Mouse (Mus musculus) retina, adult 2 months (tissue): ENCODE data around the gene Inha.

Experiments
- DNase-seq: peaks from one replicate; pipeline ENCODE4 v3.0.0-alpha.2; 2012; ENCODE audit warnings: low read depth, low spot score

Gene Inha

DNA sequence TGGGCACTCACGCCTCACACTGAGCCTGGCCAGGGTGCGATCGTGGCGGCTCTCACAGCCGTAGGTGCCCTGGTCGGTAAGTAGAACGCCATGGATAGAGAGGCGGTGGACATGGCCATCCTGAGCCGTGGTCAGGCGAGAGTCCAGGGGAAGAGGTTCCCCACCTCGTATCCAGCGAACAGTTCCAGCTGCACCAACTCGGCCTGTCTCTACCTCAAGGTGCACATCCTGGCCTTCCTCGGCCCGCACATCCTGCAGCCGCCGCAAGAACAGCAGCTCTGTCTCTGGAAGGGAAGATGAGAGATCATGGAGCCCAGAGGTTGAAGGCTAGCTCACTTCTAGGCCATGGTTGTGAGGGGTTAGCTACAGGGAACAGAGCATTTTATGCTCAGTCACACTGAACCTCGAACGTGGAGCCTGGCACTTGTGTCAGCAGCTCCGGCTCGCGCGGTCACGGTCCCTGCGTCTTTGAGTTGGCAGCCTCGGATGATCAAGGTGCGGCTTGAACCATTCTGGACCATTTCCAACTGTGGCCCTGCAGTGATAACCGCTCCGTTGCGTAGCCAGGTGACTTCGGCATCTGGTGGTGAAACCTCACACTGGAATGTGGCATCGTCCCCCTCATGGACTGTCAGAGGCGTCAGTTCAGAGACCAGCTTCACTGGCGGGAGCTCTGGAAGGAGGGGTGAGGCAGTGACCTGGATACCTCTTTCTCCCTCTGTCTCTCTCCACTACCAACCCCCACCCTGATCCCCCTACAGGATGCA is 15.9 kb upstream of the Inha start:
- DNase-seq: no peak

DNA sequence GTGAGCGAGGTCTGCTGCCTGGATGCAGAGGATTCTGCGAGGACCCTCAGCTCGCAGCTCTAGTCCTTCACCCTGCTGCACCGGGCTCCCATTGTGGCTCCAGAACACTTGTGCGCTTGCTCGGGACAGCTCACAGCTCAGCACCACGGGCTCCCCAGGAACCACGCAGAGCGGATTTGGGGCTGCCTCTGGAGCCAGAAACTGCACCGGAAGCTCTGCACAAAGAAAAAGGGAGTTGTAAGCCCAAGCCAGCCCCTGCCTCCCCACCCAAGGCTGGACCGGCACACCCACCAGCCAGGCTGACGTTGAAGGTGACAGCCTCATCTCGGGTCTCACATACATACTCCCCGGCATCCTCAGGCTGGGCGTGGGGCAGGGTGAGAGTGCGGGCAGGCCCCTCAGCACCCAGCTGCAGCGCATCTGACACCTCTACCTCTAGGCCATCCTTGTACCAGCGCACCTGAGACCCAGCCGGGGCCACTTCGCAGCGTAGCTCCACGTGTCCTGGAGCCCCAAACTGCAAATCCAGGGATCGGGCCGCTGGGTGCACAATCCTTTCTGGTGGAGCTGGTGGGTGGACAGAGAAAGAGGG is 14.2 kb upstream of the Inha start:
- no peak for DNase-seq

GRCm38 (mm10) chr1:75494878-75495548 is 11.9 kb upstream of the Inha start:
- DNase-seq: no peak

DNA sequence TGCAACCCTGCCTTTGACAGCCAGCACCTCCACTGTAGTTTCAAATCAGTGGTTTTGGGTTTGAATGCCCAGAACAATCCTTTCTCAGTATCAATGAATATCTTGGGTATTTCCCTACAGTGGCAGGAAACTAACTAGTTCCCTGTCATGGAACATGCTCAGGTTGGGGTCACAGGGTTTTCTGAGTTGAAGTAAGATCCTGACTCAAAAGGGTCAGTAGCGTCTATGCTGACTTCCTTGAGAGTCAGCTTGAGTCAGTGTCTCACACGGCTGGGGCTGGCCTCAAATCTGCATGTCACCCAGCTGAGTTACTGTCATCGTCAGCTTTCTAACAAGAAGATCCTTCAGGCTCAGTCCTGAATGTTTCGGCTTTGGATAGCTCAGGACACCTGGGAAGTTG is 8.0 kb upstream of the Inha start:
- DNase-seq: no peak

- DNase-seq: no peak
These were observed 7.4 kb upstream of the Inha start for GRCm38 (mm10) chr1:75499441-75499840.

DNA sequence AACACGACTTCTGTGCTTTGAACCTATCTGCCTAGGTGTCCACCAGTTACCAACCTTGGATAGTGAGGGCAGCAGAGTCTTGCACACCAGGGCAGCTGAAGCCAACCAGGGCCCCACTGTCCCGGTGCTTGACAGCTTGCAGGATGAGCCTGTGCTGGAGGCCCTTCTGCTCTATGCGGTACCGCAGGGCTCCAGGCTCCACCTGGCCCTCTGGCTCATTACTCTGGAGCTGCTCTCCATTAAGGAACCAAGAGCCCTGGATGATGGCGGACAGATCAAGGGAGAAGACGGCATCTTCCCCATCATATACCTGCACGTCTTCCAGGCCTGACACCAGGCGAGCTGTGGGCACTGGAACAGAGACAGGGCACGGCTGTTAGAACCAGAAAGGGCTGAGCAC is 5.0 kb upstream of the Inha start:
- DNase-seq: no peak

GRCm38 (mm10) chr1:75502945-75503650 is 3.8 kb upstream of the Inha start:
- no peak for DNase-seq

DNA sequence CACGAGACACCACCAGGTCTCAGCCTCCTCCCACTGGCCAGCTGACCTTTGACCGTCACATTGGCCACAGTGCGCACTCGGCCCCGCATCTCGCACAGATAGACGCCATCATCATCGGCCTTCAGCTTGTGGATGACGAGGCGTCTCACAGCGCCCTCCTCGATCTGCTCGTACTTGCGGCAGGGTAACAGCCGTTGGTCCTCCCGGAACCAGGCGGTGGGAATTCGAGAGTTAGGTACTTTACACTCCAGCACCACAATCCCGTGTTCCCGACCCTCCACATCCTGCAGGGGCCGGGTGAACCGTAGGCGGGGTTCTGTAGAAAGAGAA is 3.3 kb upstream of the Inha start:
- no peak for DNase-seq

DNA sequence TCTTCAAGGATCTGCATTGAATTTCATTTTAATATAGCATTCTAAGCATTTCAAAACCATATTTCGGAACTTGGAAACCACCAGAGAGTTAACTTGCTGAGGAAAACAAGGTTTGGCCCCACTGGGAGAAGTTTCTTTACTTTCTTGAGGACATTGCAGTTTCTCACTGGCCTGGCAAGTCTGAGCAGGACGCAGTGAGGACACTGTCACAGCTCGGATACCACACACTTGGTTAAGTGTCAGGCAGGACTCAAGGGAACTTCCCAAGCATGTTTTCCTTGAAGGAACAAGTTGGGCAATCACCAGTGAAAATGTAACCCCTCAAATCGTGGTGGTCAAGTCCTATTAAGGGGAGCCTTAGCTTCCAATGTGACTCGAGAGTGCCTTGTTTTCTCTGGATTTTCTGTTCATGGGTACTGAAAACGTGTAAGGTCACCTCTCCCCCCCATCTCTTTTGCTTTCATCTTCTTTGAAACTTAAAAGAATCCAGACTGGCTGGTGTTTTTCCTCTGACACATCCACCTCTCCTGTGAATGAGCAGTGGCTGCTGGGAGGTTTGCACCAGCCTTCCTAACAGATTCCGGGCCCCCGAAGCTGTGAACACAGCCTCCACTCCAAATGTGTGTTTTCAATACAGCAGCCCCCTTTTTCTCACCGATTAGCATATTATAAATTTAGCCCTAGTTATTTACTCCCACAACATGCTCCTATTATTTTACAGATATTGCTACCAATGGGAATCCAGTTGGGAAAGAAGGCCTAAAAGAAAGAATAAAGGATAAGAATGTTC is 2.4 kb upstream of the Inha start:
- DNase-seq: no peak

DNA sequence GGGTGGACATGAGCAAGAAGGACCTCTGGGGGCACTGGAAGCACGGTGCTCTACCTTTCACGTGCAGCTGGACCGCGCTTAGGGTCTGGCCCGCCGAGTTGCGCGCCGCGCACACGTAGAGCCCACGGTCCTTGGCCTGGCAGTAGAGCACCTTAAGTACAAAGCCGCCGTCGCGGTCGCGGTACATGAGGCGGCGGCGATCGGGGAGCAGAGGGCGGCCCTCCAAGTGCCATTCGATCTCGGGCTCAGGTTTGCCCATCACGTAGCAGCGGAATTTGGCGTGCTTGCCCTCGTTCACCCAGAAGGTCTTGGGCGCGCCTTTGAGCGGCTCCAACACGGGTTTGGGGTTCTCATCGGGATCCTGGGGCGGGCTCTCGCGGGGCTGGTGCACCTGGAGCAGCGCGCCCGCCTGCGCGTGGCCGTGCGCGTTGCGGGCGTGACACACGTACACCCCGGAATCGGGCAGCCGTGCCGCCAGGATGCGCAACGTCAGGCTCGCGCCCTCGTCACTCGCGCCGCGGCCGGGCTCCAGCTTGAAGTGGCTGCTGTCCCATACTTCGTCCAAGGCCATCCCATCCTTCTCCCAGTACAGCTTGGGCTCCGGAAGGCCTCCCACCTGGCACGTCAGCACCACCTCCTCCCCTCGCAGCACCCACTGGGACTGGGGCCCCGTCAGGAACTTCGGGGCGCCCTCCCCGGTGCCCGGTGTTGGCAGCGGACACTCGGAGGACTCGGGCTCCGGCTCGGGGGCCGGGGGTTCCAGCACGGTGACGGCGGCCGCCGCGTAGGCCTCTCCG is 1.5 kb upstream of the Inha start:
- DNase-seq: no peak

DNA sequence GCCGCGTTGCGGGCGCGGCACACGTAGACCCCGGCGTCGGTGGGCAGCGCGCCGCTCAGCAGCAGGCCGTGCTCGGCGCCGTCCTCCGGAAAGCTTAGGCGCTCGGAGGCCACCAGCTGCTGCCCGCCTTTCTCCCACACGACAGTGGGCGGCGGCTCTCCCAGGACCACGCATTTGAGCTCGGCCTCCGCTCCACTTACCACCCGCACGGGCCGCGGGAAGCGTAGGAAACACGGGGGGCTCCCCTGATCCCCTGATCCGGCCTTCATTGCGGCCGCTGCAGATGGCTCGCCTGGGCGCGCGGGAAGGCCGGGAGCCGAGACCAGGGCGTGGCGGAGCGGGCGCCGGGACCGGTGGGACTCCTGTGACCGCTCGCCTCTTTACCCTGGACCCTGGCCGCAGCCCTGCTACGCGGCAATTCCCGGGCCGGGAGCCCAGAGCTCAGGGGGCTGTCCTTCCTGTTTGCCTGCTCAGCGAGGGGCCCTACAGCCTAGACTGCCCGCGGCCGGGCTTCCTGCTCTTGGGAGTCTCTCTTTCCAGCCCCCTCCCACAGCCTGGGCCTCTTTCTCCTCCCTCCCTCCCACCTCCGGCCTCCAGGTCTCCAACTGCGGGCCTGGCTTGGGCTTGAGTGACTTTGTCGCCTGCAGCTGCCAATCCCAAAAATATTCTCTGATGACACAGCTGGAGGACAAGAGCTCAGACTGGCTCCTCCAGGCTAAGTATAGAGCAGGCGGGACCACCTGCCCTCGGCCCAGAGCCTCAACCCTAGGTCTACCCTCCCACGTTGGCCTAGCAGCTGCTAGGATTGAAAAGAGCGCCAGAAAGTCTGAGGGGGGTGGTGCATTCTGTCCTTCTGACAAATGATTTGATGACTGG is 683 bp upstream of the Inha start, which contains the start of gene Obsl1:
TSS of gene Obsl1 (minus strand) at position 497 of the 876 bp plus-strand sequence.
- DNase-seq: no peak

DNA sequence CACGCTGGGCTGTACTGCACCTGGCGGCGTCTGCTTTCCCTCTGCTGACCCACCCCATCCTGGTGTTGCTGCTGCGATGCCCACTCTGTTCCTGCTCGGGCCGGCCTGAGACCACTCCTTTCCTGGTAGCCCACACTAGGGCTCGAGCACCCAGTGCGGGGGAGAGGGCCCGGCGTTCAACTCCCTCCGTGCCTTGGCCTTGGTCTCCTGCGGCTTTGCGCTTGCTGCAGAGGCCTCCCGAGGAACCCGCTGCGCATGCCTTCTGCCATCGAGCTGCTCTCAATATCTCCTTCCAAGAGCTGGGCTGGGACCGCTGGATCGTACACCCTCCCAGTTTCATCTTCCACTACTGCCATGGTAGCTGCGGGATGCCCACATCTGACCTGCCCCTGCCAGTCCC is 2.7 kb downstream of the Inha start:
- DNase-seq: no peak

GRCm38 (mm10) chr1:75510154-75510553 is 3.3 kb downstream of the Inha start:
- no peak for DNase-seq

DNA sequence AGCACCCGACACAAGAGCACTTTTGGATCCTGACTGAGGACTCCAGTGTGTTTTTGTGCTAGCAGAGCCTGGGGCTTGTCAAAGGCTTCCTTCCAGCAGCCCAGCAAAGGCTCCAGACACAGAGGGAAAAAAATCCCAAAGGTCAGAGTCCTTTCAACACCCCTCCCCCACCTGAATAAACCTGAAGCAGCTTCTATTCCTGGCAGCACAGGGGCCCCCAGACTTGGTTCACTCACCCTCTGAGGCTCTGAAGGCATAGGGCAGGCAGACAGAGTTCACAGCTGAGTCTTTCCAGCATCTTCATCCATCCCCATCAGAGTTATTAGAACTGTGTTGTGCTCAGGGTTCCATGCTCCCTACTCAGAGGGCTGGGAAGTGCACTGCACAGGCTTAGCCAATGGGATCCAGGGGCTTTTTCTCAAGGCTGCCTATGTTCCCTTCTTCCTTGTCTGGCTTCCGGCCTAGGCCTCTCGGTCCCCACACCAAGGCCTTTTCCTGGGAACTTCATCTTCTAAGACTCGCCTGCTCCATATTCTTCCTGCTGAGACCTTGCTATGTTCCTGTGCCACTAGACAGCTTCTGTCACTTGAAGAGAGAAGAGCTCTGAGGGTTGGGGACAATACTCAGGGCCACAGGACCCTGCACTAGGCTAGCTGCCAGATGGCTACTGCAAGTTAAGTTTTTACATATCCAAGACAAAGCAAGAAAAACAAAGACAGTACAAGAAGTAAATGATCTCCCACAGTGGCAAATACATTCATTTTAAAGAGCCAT is 4.7 kb downstream of the Inha start:
- DNase-seq: no peak

GRCm38 (mm10) chr1:75512550-75512949 is 5.7 kb downstream of the Inha start:
- DNase-seq: no peak

DNA sequence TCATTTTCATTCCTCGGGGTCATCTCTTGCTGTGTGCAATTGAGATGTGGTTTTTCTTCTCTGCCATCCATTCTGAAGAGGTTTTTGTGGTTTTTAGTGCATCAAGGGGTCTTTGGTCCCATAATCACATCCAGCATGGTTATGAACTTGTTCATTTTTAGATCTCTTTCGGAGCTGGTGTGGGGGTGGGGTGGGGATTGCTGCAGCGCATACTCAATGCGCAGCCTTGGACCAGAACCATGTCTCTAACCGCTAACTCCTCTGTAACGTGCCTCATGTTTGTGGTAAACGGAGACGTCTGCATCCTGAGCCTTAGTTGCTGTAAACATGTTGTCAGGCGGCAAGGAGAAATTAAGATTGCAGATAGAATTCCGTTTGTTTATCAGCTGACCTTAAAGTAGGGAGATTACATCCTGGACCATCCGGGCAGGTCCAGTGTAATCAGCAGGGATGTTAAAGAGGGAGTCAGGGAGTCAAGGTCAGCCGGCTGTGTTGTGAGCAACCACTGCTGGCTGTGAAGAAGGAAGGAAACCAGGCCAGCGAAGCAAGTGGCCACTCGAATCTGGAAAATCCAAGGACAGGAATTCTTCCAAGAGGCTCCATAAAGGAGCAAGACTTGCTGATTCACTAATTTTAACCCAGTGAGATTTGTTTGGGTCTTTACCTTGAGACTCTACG is 10.0 kb downstream of the Inha start:
- DNase-seq: no peak

DNA sequence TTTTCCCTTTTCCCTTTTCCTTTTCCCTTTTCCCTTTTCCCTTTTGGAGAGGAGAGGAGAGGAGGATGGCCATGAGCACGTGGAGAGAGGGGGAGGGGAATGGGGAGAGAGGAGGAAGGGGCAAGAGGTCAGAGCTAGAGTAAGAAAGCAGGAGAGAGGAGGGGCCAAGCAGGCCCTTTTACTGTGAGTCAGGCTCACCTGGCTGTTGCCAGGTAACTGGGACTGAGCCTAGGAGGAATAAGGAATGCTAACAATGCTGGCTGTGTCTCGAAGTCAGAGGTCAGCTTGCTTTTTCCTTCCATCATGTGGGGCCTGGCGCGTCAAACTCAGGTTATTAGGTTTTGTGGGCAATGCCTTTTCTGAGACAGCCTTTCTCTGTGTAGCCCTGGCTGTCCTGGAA is 11.1 kb downstream of the Inha start:
- DNase-seq: no peak

GRCm38 (mm10) chr1:75518427-75518826 is 11.6 kb downstream of the Inha start:
- DNase-seq: no peak
